Mouse (Mus musculus) lung, postnatal 25 days (tissue): ENCODE results near the gene Limk2.

Source experiments
- DNase-seq: peaks from one replicate; pipeline ENCODE4 v3.0.0; 2022; ENCODE audit warnings: low spot score

Limk2 gene

GRCm38 (mm10) chr11:3408997-3409732 is at the start of gene Limk2:
Gene Limk2, minus strand, starts transcription at chr11:3409189.
- DNase-seq = peak; percentile 92

- DNase-seq = no peak
Measured at GRCm38 (mm10) chr11:3458428-3459104, 49.6 kb upstream of the Limk2 start.

- peak; percentile 63 for DNase-seq
Measured at GRCm38 (mm10) chr11:3456354-3456753, 47.4 kb upstream of the Limk2 start.

- no peak for DNase-seq
Measured at GRCm38 (mm10) chr11:3454506-3454905, 45.5 kb upstream of the Limk2 start.

GRCm38 (mm10) chr11:3453467-3453866 is 44.5 kb upstream of the Limk2 start:
- DNase-seq = no peak

- DNase-seq = no peak
Measured at GRCm38 (mm10) chr11:3452769-3453168, 43.8 kb upstream of the Limk2 start.

GRCm38 (mm10) chr11:3452167-3452639 is 43.2 kb upstream of the Limk2 start, which contains the start of gene Rnf185:
Gene Rnf185, minus strand, starts transcription at chr11:3452363.
- DNase-seq = peak; percentile 96

GRCm38 (mm10) chr11:3451701-3452163 is 42.7 kb upstream of the Limk2 start:
- DNase-seq = peak; percentile 50

- DNase-seq = no peak
Measured at GRCm38 (mm10) chr11:3444875-3445274, 35.9 kb upstream of the Limk2 start.

- no peak for DNase-seq
Measured at GRCm38 (mm10) chr11:3443091-3443490, 34.1 kb upstream of the Limk2 start.

GRCm38 (mm10) chr11:3442677-3443076 is 33.7 kb upstream of the Limk2 start:
- DNase-seq = no peak

GRCm38 (mm10) chr11:3441696-3442443 is 32.9 kb upstream of the Limk2 start:
- peak; percentile 52 for DNase-seq

GRCm38 (mm10) chr11:3437621-3438020 is 28.6 kb upstream of the Limk2 start:
- DNase-seq = no peak

GRCm38 (mm10) chr11:3433809-3434208 is 24.8 kb upstream of the Limk2 start:
- no peak for DNase-seq

GRCm38 (mm10) chr11:3431976-3432603 is 23.1 kb upstream of the Limk2 start:
- DNase-seq = no peak

GRCm38 (mm10) chr11:3431515-3431914 is 22.5 kb upstream of the Limk2 start:
- DNase-seq = no peak

GRCm38 (mm10) chr11:3428632-3429031 is 19.6 kb upstream of the Limk2 start:
- no peak for DNase-seq

- DNase-seq = no peak
Measured at GRCm38 (mm10) chr11:3427697-3428230, 18.8 kb upstream of the Limk2 start.

- no peak for DNase-seq
Measured at GRCm38 (mm10) chr11:3422242-3422641, 13.3 kb upstream of the Limk2 start.

GRCm38 (mm10) chr11:3418741-3419140 is 9.8 kb upstream of the Limk2 start:
- DNase-seq = no peak

- peak; percentile 45 for DNase-seq
Measured at GRCm38 (mm10) chr11:3417795-3418194, 8.8 kb upstream of the Limk2 start.

- no peak for DNase-seq
Measured at GRCm38 (mm10) chr11:3416399-3416798, 7.4 kb upstream of the Limk2 start.
